Mouse (Mus musculus): ENCODE results near the gene Prpf6.

- TF ChIP-seq CTCF (IDR thresholded peaks at IDR 0.05; ENCODE audit: control insufficient read depth, insufficient read depth, low read length) = no peak
- TF ChIP-seq POLR2A (IDR thresholded peaks at IDR 0.05; ENCODE audit: borderline replicate concordance, control insufficient read depth, low read depth, low read length) = no peak
Observed at GRCm38 (mm10) chr2:181598454-181599351, 7.0 kb downstream of the Prpf6 start, which contains the start of gene Samd10.
